Mouse (Mus musculus) neural tube, embryonic 13.5 days (tissue): ENCODE measurements around the gene Mlh3. TPM values are rescaled to one million over a fixed set of nuclear protein-coding genes. Genes with fewer than 3 reads are reported as not detected.
A peak's percentile ranks its signal among the peaks of the same experiment; 100 is the strongest.

ENCODE experiments used
- ATAC-seq: fragments of 200-750 bp; cut with Nextera tagmentation; 2 replicates; pipeline ENCODE4 v1.8.0; 2017; ENCODE audit warnings: low read depth, mild to moderate bottlenecking, moderate TSS enrichment, moderate library complexity
- H3K27ac ChIP-seq: fragments of 300-500 bp; sonication (generic); replicated peaks from 2 replicates; pipeline ENCODE4 v1.5.1; 2015; ENCODE audit warnings: moderate library complexity, mild to moderate bottlenecking, inconsistent platforms
- H3K27me3 ChIP-seq: fragments of 300-500 bp; sonication (generic); 2 replicates; pipeline ENCODE4 v1.6.1; 2015; ENCODE audit warnings: mild to moderate bottlenecking, inconsistent platforms
- H3K36me3 ChIP-seq: fragments of 300-500 bp; sonication (generic); 2 replicates; pipeline ENCODE4 v1.6.1; 2015; ENCODE audit warnings: mild to moderate bottlenecking, inconsistent platforms
- H3K4me1 ChIP-seq: fragments of 300-500 bp; sonication (generic); replicated peaks from 2 replicates; pipeline ENCODE4 v1.6.1; 2015; ENCODE audit warnings: inconsistent platforms
- H3K4me2 ChIP-seq: fragments of 300-500 bp; sonication (generic); 2 replicates; pipeline ENCODE4 v1.6.1; 2015; ENCODE audit warnings: inconsistent platforms, mild to moderate bottlenecking, moderate library complexity
- H3K4me3 ChIP-seq: fragments of 300-500 bp; sonication (generic); 2 replicates; pipeline ENCODE4 v1.5.1; 2015; ENCODE audit warnings: mild to moderate bottlenecking, inconsistent platforms
- H3K9ac ChIP-seq: fragments of 300-500 bp; sonication (generic); 2 replicates; pipeline ENCODE4 v1.6.1; 2015; ENCODE audit warnings: moderate library complexity, mild to moderate bottlenecking, inconsistent platforms
- H3K9me3 ChIP-seq: fragments of 300-500 bp; sonication (generic); 2 replicates; pipeline ENCODE4 v1.6.1; 2016; ENCODE audit warnings: inconsistent platforms
- WGBS: fragments of 180-500 bp; shearing (Covaris S2); methylation state at CpG from one replicate; pipeline ENCODE4 v1.1.7; 2015; 5-methylcytosine and 5-hydroxymethylcytosine counted together
- polyA plus RNA-seq: library from polyadenylated mRNA; unstranded; fragments of >200 nt; fragmentation: Nextera tagmentation; extraction: Ambion mirVana; gene quantifications from 2 replicates; pipeline ENCODE4 v1.2.1, GENCODE M21; 2015

Mlh3 gene
- polyA plus RNA-seq: 8.7 and 9.6 TPM in 2 replicates

- Histone ChIP-seq H3K27ac (peak within 1 kb of the TSS; percentile 78), H3K4me3 (peak within 1 kb of the TSS; percentile 50), H3K4me1 (0 out of 2 replicates have a peak, but pooled peaks cover 11% of the 10 kb centered on the region), H3K36me3 (peaks cover 13% of the 10 kb centered on the region), H3K4me2 (peak within 1 kb of the TSS; percentile 63), H3K27me3 (no peaks in the 10 kb centered on the region), H3K9ac (peak within 1 kb of the TSS; percentile 68), H3K9me3 (no peaks in the 10 kb centered on the region)
- ATAC-seq: peak; percentile 95
- under 1% methylated on average over 35 of the region's 35 CpGs for WGBS
Measured at GRCm38 (mm10) chr12:85270319-85270718, at the start of gene Mlh3. Gene Mlh3, minus strand, starts transcription at chr12:85270599.

GRCm38 (mm10) chr12:85308651-85309050 lies 38.3 kb upstream of the Mlh3 start:
- no peak for ATAC-seq
- H3K4me1 ChIP-seq: no peaks in the 10 kb centered on the region; the same call in 1 of the 2 replicates
- H3K9ac ChIP-seq: no peak overlapping the region
- WGBS: 78% methylated on average over 3 of the region's 3 CpGs
- H3K36me3 ChIP-seq: peaks cover 97% of the 10 kb centered on the region
- no peak overlapping the region for H3K4me2 ChIP-seq
- no peaks in the 10 kb centered on the region for H3K27me3 ChIP-seq
- H3K9me3 ChIP-seq: no peaks in the 10 kb centered on the region
- no peak overlapping the region for H3K4me3 ChIP-seq
- no peak overlapping the region for H3K27ac ChIP-seq

- 53% methylated on average over 16 of the region's 16 CpGs for WGBS
- Histone ChIP-seq H3K27me3 (no peaks in the 10 kb centered on the region), H3K27ac (peak overlapping the region; percentile 38; the same call in 1 of the 2 replicates), H3K9me3 (no peaks in the 10 kb centered on the region), H3K4me1 (no peaks in the 10 kb centered on the region; the same call in 1 of the 2 replicates), H3K4me3 (no peak overlapping the region), H3K4me2 (0 out of 2 replicates have a peak overlapping the region, but pooled peaks have one; percentile 16), H3K36me3 (peaks cover 96% of the 10 kb centered on the region), H3K9ac (peak overlapping the region; percentile 47; the same call in 1 of the 2 replicates)
- ATAC-seq: peak; percentile 56
Measured at GRCm38 (mm10) chr12:85305247-85305892, 35.0 kb upstream of the Mlh3 start.

- ATAC-seq: no peak
- Histone ChIP-seq H3K27ac (no peak overlapping the region), H3K27me3 (no peaks in the 10 kb centered on the region), H3K4me1 (no peaks in the 10 kb centered on the region; the same call in 1 of the 2 replicates), H3K9me3 (no peaks in the 10 kb centered on the region), H3K36me3 (peaks cover 95% of the 10 kb centered on the region), H3K9ac (no peak overlapping the region), H3K4me2 (no peak overlapping the region), H3K4me3 (no peak overlapping the region)
- WGBS: 68% methylated on average over 4 of the region's 4 CpGs
Measured at GRCm38 (mm10) chr12:85304725-85305124, 34.3 kb upstream of the Mlh3 start.

GRCm38 (mm10) chr12:85303256-85303655 lies 32.9 kb upstream of the Mlh3 start:
- WGBS: 85% methylated on average over 2 of the region's 2 CpGs
- Histone ChIP-seq H3K27me3 (no peaks in the 10 kb centered on the region), H3K4me1 (peaks cover 8% of the 10 kb centered on the region; the same call in 1 of the 2 replicates), H3K4me2 (no peak overlapping the region), H3K9ac (no peak overlapping the region), H3K9me3 (no peaks in the 10 kb centered on the region), H3K4me3 (no peak overlapping the region), H3K36me3 (peaks cover 88% of the 10 kb centered on the region), H3K27ac (no peak overlapping the region)
- ATAC-seq: no peak

GRCm38 (mm10) chr12:85298835-85299180 lies 28.4 kb upstream of the Mlh3 start:
- H3K36me3 ChIP-seq: peaks cover 53% of the 10 kb centered on the region
- 74% methylated on average over 1 of the region's 1 CpGs for WGBS
- no peaks in the 10 kb centered on the region for H3K27me3 ChIP-seq
- H3K9me3 ChIP-seq: peaks cover 9% of the 10 kb centered on the region
- ATAC-seq: no peak
- H3K4me2 ChIP-seq: no peak overlapping the region
- H3K4me1 ChIP-seq: peaks cover 22% of the 10 kb centered on the region
- H3K9ac ChIP-seq: no peak overlapping the region
- no peak overlapping the region for H3K4me3 ChIP-seq
- no peak overlapping the region for H3K27ac ChIP-seq

GRCm38 (mm10) chr12:85298127-85298834 lies 27.9 kb upstream of the Mlh3 start:
- Histone ChIP-seq H3K4me3 (no peak overlapping the region), H3K4me2 (no peak overlapping the region), H3K36me3 (peaks cover 47% of the 10 kb centered on the region), H3K9me3 (peaks cover 9% of the 10 kb centered on the region), H3K27ac (no peak overlapping the region), H3K27me3 (no peaks in the 10 kb centered on the region), H3K4me1 (peaks cover 22% of the 10 kb centered on the region), H3K9ac (no peak overlapping the region)
- 35% methylated on average over 11 of the region's 11 CpGs for WGBS
- ATAC-seq: no peak

- H3K4me3 ChIP-seq: no peak overlapping the region
- H3K9me3 ChIP-seq: peaks cover 9% of the 10 kb centered on the region
- H3K27me3 ChIP-seq: no peaks in the 10 kb centered on the region
- no peak overlapping the region for H3K27ac ChIP-seq
- WGBS: 70% methylated on average over 10 of the region's 10 CpGs
- no peak overlapping the region for H3K9ac ChIP-seq
- ATAC-seq: no peak
- H3K36me3 ChIP-seq: peaks cover 40% of the 10 kb centered on the region
- peaks cover 22% of the 10 kb centered on the region for H3K4me1 ChIP-seq
- no peak overlapping the region for H3K4me2 ChIP-seq
Measured at GRCm38 (mm10) chr12:85297345-85297997, 27.1 kb upstream of the Mlh3 start.

- peaks cover 9% of the 10 kb centered on the region for H3K9me3 ChIP-seq
- peaks cover 35% of the 10 kb centered on the region for H3K36me3 ChIP-seq
- H3K4me1 ChIP-seq: peaks cover 22% of the 10 kb centered on the region
- H3K27ac ChIP-seq: no peak overlapping the region
- H3K27me3 ChIP-seq: no peaks in the 10 kb centered on the region
- 64% methylated on average over 5 of the region's 5 CpGs for WGBS
- no peak overlapping the region for H3K9ac ChIP-seq
- no peak overlapping the region for H3K4me3 ChIP-seq
- no peak overlapping the region for H3K4me2 ChIP-seq
- ATAC-seq: no peak
Measured at GRCm38 (mm10) chr12:85296915-85297314, 26.5 kb upstream of the Mlh3 start.

GRCm38 (mm10) chr12:85295506-85295905 lies 25.1 kb upstream of the Mlh3 start:
- H3K9ac ChIP-seq: no peak overlapping the region
- H3K4me3 ChIP-seq: no peak overlapping the region
- H3K4me2 ChIP-seq: no peak overlapping the region
- H3K4me1 ChIP-seq: peaks cover 22% of the 10 kb centered on the region
- H3K36me3 ChIP-seq: peaks cover 21% of the 10 kb centered on the region
- H3K9me3 ChIP-seq: peaks cover 9% of the 10 kb centered on the region
- H3K27ac ChIP-seq: no peak overlapping the region
- no peaks in the 10 kb centered on the region for H3K27me3 ChIP-seq
- 83% methylated on average over 2 of the region's 2 CpGs for WGBS
- no peak for ATAC-seq

- peaks cover 23% of the 10 kb centered on the region for H3K4me1 ChIP-seq
- H3K36me3 ChIP-seq: 0 out of 2 replicates have a peak, but pooled peaks cover 3% of the 10 kb centered on the region
- H3K4me2 ChIP-seq: no peak overlapping the region
- no peak overlapping the region for H3K4me3 ChIP-seq
- no peak overlapping the region for H3K27ac ChIP-seq
- H3K9me3 ChIP-seq: peaks cover 9% of the 10 kb centered on the region
- no peak for ATAC-seq
- peaks cover 5% of the 10 kb centered on the region for H3K27me3 ChIP-seq
- H3K9ac ChIP-seq: no peak overlapping the region
Measured at GRCm38 (mm10) chr12:85292906-85293305, 22.5 kb upstream of the Mlh3 start.

GRCm38 (mm10) chr12:85292288-85292687 lies 21.9 kb upstream of the Mlh3 start:
- Histone ChIP-seq H3K9me3 (peaks cover 9% of the 10 kb centered on the region), H3K27me3 (peaks cover 5% of the 10 kb centered on the region), H3K4me1 (peaks cover 20% of the 10 kb centered on the region), H3K4me3 (no peak overlapping the region), H3K27ac (no peak overlapping the region), H3K4me2 (no peak overlapping the region), H3K36me3 (no peaks in the 10 kb centered on the region), H3K9ac (no peak overlapping the region)
- no peak for ATAC-seq
- 81% methylated on average over 6 of the region's 6 CpGs for WGBS
